22 mouse cellular contexts compared by ENCODE assay signal in genomic region chr19:20599951-20600350, GRCm38 (mm10).
A peak's percentile ranks its signal among the peaks of the same experiment; 100 is the strongest.
DNase-seq lines count a peak whose midpoint lies in the region; ATAC-seq and TF ChIP-seq lines count a peak whose summit lies in the region.
"Had no signal": no experiment of that assay in that cellular context is flagged by ENCODE, and none has a peak within 500 bp of the region (broad histone marks: within the 10 kb centered on the region; RNA-seq: fewer than 3 reads in every experiment).

No protein-coding gene starts in this region.

- no peak overlapping the region for H3K4me2 ChIP-seq in kidney, postnatal 0 days (ENCODE audit: low read length)
- H3K4me2 ChIP-seq: embryonic facial prominence, embryonic 15.5 days; forebrain, embryonic 15.5 days; limb, embryonic 15.5 days; liver, embryonic 15.5 days; midbrain, embryonic 13.5 days had no signal

- peak; percentile 21 for DNase-seq in gastrocnemius, postnatal 25 days
- DNase-seq in gastrocnemius, postnatal 36 days, result no peak
- DNase-seq in kidney, postnatal 0 days (ENCODE audit: low spot score), result peak; percentile 25
- DNase-seq in kidney, adult 2 months, result no peak
- no peak for DNase-seq in testis, postnatal 10 days (ENCODE audit: low spot score)
- DNase-seq in skeletal muscle tissue, adult 2 months (ENCODE audit: low read depth, low spot score), result peak; percentile 39
- DNase-seq in cerebellum, adult 8-10 months, result no peak
- DNase-seq: adrenal gland, adult 8-10 months; cerebellum, adult 2 months; cerebellum, postnatal 36 days; embryo, embryonic 11 days; layer of hippocampus, adult 9-11 months; left cerebral cortex, postnatal 4 days had no signal

- ATAC-seq in kidney, postnatal 0 days (replicated peaks; ENCODE audit: low FRiP score, low read depth), result no peak
- ATAC-seq: forebrain, embryonic 15.5 days; hindbrain, postnatal 0 days; intestine, embryonic 16.5 days; midbrain, embryonic 13.5 days had no signal

- no peaks in the 10 kb centered on the region for H3K9me3 ChIP-seq in kidney, postnatal 0 days (replicated peaks; ENCODE audit: low read length)
- H3K9me3 ChIP-seq: embryonic facial prominence, embryonic 15.5 days; forebrain, embryonic 15.5 days; hindbrain, embryonic 10.5 days; limb, embryonic 15.5 days; liver, embryonic 15.5 days; midbrain, embryonic 13.5 days had no signal

- intact Hi-C loops in gastrocnemius, postnatal 36 days (cut with DNase I), result no loop called here

- H3K4me1 ChIP-seq in kidney, postnatal 0 days (replicated peaks; ENCODE audit: insufficient read depth, low read length), result no peaks in the 10 kb centered on the region
- H3K4me1 ChIP-seq in kidney, adult 2 months (ENCODE audit: control insufficient read depth, insufficient read depth, low read length), result no peaks in the 10 kb centered on the region
- no peaks in the 10 kb centered on the region for H3K4me1 ChIP-seq in testis, adult 2 months (ENCODE audit: control insufficient read depth, insufficient read depth, low read length)
- H3K4me1 ChIP-seq: embryonic facial prominence, embryonic 15.5 days; forebrain, embryonic 15.5 days; hindbrain, embryonic 10.5 days; limb, embryonic 15.5 days; liver, embryonic 15.5 days; midbrain, embryonic 13.5 days had no signal

- TF ChIP-seq CTCF in kidney, postnatal 0 days (IDR thresholded peaks at IDR 0.05; ENCODE audit: low read depth), result no peak
- no peak for TF ChIP-seq CTCF in kidney, adult 2 months (conservative IDR thresholded peaks at IDR 0.05; ENCODE audit: insufficient read depth, insufficient read length, low read depth, low read length)
- no peak for TF ChIP-seq CTCF in testis, adult 2 months (IDR thresholded peaks at IDR 0.05; ENCODE audit: control insufficient read depth, insufficient read depth, insufficient replicate concordance, low read depth, low read length)

- H3K27me3 ChIP-seq in kidney, postnatal 0 days (ENCODE audit: insufficient read depth, low read length), result no peaks in the 10 kb centered on the region
- H3K27me3 ChIP-seq in kidney, adult 2 months (replicated peaks; ENCODE audit: control insufficient read depth, insufficient read depth, low read length), result no peaks in the 10 kb centered on the region
- H3K27me3 ChIP-seq in testis, adult 2 months (ENCODE audit: control insufficient read depth, insufficient read depth, low read length), result no peaks in the 10 kb centered on the region
- H3K27me3 ChIP-seq: embryonic facial prominence, embryonic 15.5 days; forebrain, embryonic 15.5 days; limb, embryonic 15.5 days; liver, embryonic 15.5 days; midbrain, embryonic 13.5 days had no signal

- no peaks in the 10 kb centered on the region for H3K36me3 ChIP-seq in kidney, postnatal 0 days (ENCODE audit: insufficient read depth, low read length)
- no peaks in the 10 kb centered on the region for H3K36me3 ChIP-seq in kidney, adult 2 months (ENCODE audit: control insufficient read depth, insufficient read depth, low read length)
- no peaks in the 10 kb centered on the region for H3K36me3 ChIP-seq in testis, adult 2 months (ENCODE audit: control insufficient read depth, insufficient read depth, low read length)
- H3K36me3 ChIP-seq: embryonic facial prominence, embryonic 15.5 days; forebrain, embryonic 15.5 days; hindbrain, embryonic 10.5 days; limb, embryonic 15.5 days; liver, embryonic 15.5 days; midbrain, embryonic 13.5 days had no signal

- no peak overlapping the region for H3K4me3 ChIP-seq in kidney, postnatal 0 days (replicated peaks; ENCODE audit: low read depth, low read length)
- no peak overlapping the region for H3K4me3 ChIP-seq in kidney, adult 2 months (ENCODE audit: insufficient read depth, low read depth, low read length)
- H3K4me3 ChIP-seq in testis, adult 2 months (ENCODE audit: control insufficient read depth, low read depth, low read length), result no peak overlapping the region
- H3K4me3 ChIP-seq: embryonic facial prominence, embryonic 15.5 days; forebrain, embryonic 15.5 days; hindbrain, embryonic 10.5 days; limb, embryonic 15.5 days; liver, embryonic 15.5 days; midbrain, embryonic 13.5 days had no signal

- H3K27ac ChIP-seq in kidney, postnatal 0 days, result no peak overlapping the region
- H3K27ac ChIP-seq in kidney, adult 2 months (ENCODE audit: insufficient read depth, low read depth, low read length), result no peak overlapping the region
- H3K27ac ChIP-seq in testis, adult 2 months (ENCODE audit: control insufficient read depth, insufficient read depth, low read depth, low read length), result 0 out of 2 replicates have a peak overlapping the region, but pooled peaks have one; percentile 36
- H3K27ac ChIP-seq: embryonic facial prominence, embryonic 15.5 days; forebrain, embryonic 15.5 days; hindbrain, embryonic 10.5 days; hindbrain, postnatal 0 days; limb, embryonic 15.5 days; liver, embryonic 15.5 days; midbrain, embryonic 13.5 days had no signal

- no peak overlapping the region for H3K9ac ChIP-seq in kidney, postnatal 0 days (ENCODE audit: low read depth, low read length)
- H3K9ac ChIP-seq: embryonic facial prominence, embryonic 15.5 days; forebrain, embryonic 15.5 days; limb, embryonic 15.5 days; liver, embryonic 15.5 days; midbrain, embryonic 13.5 days had no signal

- TF ChIP-seq POLR2A in kidney, adult 2 months (IDR thresholded peaks at IDR 0.05; ENCODE audit: low read depth, low read length), result no peak
- no peak for TF ChIP-seq POLR2A in testis, adult 2 months (IDR thresholded peaks at IDR 0.05; ENCODE audit: control insufficient read depth, low read depth, low read length)

Comparison
In these comparisons a context has a peak if more than half of its experiments do, and no peak if none do; other contexts are left out.
1. DNase-seq: peak in gastrocnemius, postnatal 25 days (single experiment), kidney, postnatal 0 days (single experiment) and skeletal muscle tissue, adult 2 months (single experiment); none in gastrocnemius, postnatal 36 days (0 of 2), kidney, adult 2 months (single experiment), testis, postnatal 10 days (single experiment) and cerebellum, adult 8-10 months (single experiment).